Mouse (Mus musculus): ENCODE data around the gene Gm28048.

- TF ChIP-seq CTCF (IDR thresholded peaks at IDR 0.05; ENCODE audit: extremely low read depth, insufficient read depth, insufficient read length, insufficient replicate concordance) (no peak), POLR2A (IDR thresholded peaks at IDR 0.05; ENCODE audit: low read depth, low read length) (no peak)
These were observed 176.7 kb downstream of the Gm28048 start for GRCm38 (mm10) chr11:22805171-22805570.
